Mouse (Mus musculus): ENCODE data around the gene Acyp1. TPM values are rescaled to one million over a fixed set of nuclear protein-coding genes. Genes with fewer than 3 reads are reported as not detected.
A peak's percentile ranks its signal among the peaks of the same experiment; 100 is the strongest.
"Not testable (repeated sequence)": the region's sequence is repeated elsewhere in the genome, so short reads cannot be mapped to it uniquely, and the experiment has no call there.

The Acyp1 gene
- polyA plus RNA-seq, 1 experiment from 2014 or later = 60.2 TPM

GRCm38 (mm10) chr12:85281756-85282155 is 6.5 kb downstream of the Acyp1 start:
- not testable (repeated sequence) for ATAC-seq (ENCODE audit: insufficient number of reproducible peaks, low FRiP score, low TSS enrichment, low read depth)

GRCm38 (mm10) chr12:85280845-85281651 is 7.2 kb downstream of the Acyp1 start:
- peak overlapping the region; percentile 74; the same call in 1 of the 2 replicates for H3K4me2 ChIP-seq (replicated peaks)
- no peaks in the 10 kb centered on the region for H3K36me3 ChIP-seq

More at GRCm38 (mm10) chr12:85281756-85282155, 6.5 kb downstream of the Acyp1 start:
- H3K27me3 ChIP-seq; H3K4me2 ChIP-seq (replicated peaks); H3K27ac ChIP-seq (replicated peaks); H3K4me1 ChIP-seq; H3K36me3 ChIP-seq; H3K4me3 ChIP-seq (replicated peaks); H3K9ac ChIP-seq; H3K9me3 ChIP-seq (replicated peaks): not testable (repeated sequence)
- 88% methylated on average over 2 of the region's 4 CpGs for WGBS

GRCm38 (mm10) chr12:85280105-85280844 is 8.0 kb downstream of the Acyp1 start:
- peak; percentile 94 for ATAC-seq (ENCODE audit: insufficient number of reproducible peaks, low FRiP score, low TSS enrichment, low read depth)
- peak overlapping the region; percentile 76 for H3K27ac ChIP-seq (replicated peaks)
- peak overlapping the region; percentile 74 for H3K4me2 ChIP-seq (replicated peaks)
- H3K27me3 ChIP-seq = no peaks in the 10 kb centered on the region
- no peaks in the 10 kb centered on the region for H3K36me3 ChIP-seq
- peak overlapping the region; percentile 62 for H3K4me3 ChIP-seq (replicated peaks)
- peaks cover 6% of the 10 kb centered on the region for H3K4me1 ChIP-seq
- WGBS = under 1% methylated on average over 31 of the region's 31 CpGs
- H3K9ac ChIP-seq = peak overlapping the region; percentile 54
- H3K9me3 ChIP-seq (replicated peaks) = no peaks in the 10 kb centered on the region

More at GRCm38 (mm10) chr12:85280845-85281651, 7.2 kb downstream of the Acyp1 start:
- WGBS = 55% methylated on average over 12 of the region's 12 CpGs
- Histone ChIP-seq H3K9ac (no peak overlapping the region), H3K27ac (replicated peaks) (no peak overlapping the region), H3K9me3 (replicated peaks) (no peaks in the 10 kb centered on the region), H3K4me1 (peaks cover 6% of the 10 kb centered on the region), H3K4me3 (replicated peaks) (peak overlapping the region; percentile 62), H3K27me3 (no peaks in the 10 kb centered on the region)
- no peak for ATAC-seq (ENCODE audit: insufficient number of reproducible peaks, low FRiP score, low TSS enrichment, low read depth)

- Histone ChIP-seq H3K27ac (replicated peaks) (peak overlapping the region; percentile 76; the same call in 1 of the 2 replicates), H3K9ac (peak overlapping the region; percentile 54), H3K4me1 (peaks cover 6% of the 10 kb centered on the region), H3K36me3 (0 out of 2 replicates have a peak, but pooled peaks cover 4% of the 10 kb centered on the region), H3K4me2 (replicated peaks) (peak overlapping the region; percentile 74), H3K9me3 (replicated peaks) (no peaks in the 10 kb centered on the region), H3K27me3 (no peaks in the 10 kb centered on the region), H3K4me3 (replicated peaks) (peak overlapping the region; percentile 62)
- ATAC-seq (ENCODE audit: insufficient number of reproducible peaks, low FRiP score, low TSS enrichment, low read depth) = no peak
- 4% methylated on average over 10 of the region's 10 CpGs for WGBS
These were observed 8.7 kb downstream of the Acyp1 start for GRCm38 (mm10) chr12:85279396-85280080.

GRCm38 (mm10) chr12:85278919-85279318 is 9.3 kb downstream of the Acyp1 start:
- Histone ChIP-seq H3K4me1 (peaks cover 6% of the 10 kb centered on the region), H3K4me3 (replicated peaks) (no peak overlapping the region), H3K9ac (no peak overlapping the region), H3K4me2 (replicated peaks) (no peak overlapping the region), H3K36me3 (0 out of 2 replicates have a peak, but pooled peaks cover 4% of the 10 kb centered on the region), H3K9me3 (replicated peaks) (no peaks in the 10 kb centered on the region), H3K27me3 (no peaks in the 10 kb centered on the region), H3K27ac (replicated peaks) (no peak overlapping the region)
- WGBS = 92% methylated on average over 10 of the region's 10 CpGs
- ATAC-seq (ENCODE audit: insufficient number of reproducible peaks, low FRiP score, low TSS enrichment, low read depth) = no peak

- no peaks in the 10 kb centered on the region for H3K9me3 ChIP-seq (replicated peaks)
- 74% methylated on average over 5 of the region's 5 CpGs for WGBS
- no peak overlapping the region for H3K9ac ChIP-seq
- ATAC-seq (ENCODE audit: insufficient number of reproducible peaks, low FRiP score, low TSS enrichment, low read depth) = no peak
- no peaks in the 10 kb centered on the region for H3K27me3 ChIP-seq
- peaks cover 15% of the 10 kb centered on the region for H3K4me1 ChIP-seq
- no peak overlapping the region for H3K4me2 ChIP-seq (replicated peaks)
- no peak overlapping the region for H3K4me3 ChIP-seq (replicated peaks)
- H3K36me3 ChIP-seq = 0 out of 2 replicates have a peak, but pooled peaks cover 4% of the 10 kb centered on the region
- no peak overlapping the region for H3K27ac ChIP-seq (replicated peaks)
These were observed 12.0 kb downstream of the Acyp1 start for GRCm38 (mm10) chr12:85276273-85276672.

- 41% methylated on average over 10 of the region's 10 CpGs for WGBS
- H3K27ac ChIP-seq (replicated peaks) = peak overlapping the region; percentile 31
- no peak overlapping the region for H3K4me3 ChIP-seq (replicated peaks)
- H3K9ac ChIP-seq = no peak overlapping the region
- H3K4me1 ChIP-seq = peaks cover 33% of the 10 kb centered on the region
- 0 out of 2 replicates have a peak, but pooled peaks cover 4% of the 10 kb centered on the region for H3K36me3 ChIP-seq
- H3K9me3 ChIP-seq (replicated peaks) = no peaks in the 10 kb centered on the region
- ATAC-seq (ENCODE audit: insufficient number of reproducible peaks, low FRiP score, low TSS enrichment, low read depth) = 0 out of 2 replicates have a peak, but pooled peaks have one; percentile 43
- no peak overlapping the region for H3K4me2 ChIP-seq (replicated peaks)
- no peaks in the 10 kb centered on the region for H3K27me3 ChIP-seq
These were observed 14.7 kb downstream of the Acyp1 start for GRCm38 (mm10) chr12:85273508-85273907.

- no peak overlapping the region for H3K4me2 ChIP-seq (replicated peaks)
- H3K9ac ChIP-seq = no peak overlapping the region
- no peaks in the 10 kb centered on the region for H3K9me3 ChIP-seq (replicated peaks)
- no peak overlapping the region for H3K27ac ChIP-seq (replicated peaks)
- peaks cover 33% of the 10 kb centered on the region for H3K4me1 ChIP-seq
- H3K27me3 ChIP-seq = no peaks in the 10 kb centered on the region
- ATAC-seq (ENCODE audit: insufficient number of reproducible peaks, low FRiP score, low TSS enrichment, low read depth) = no peak
- 60% methylated on average over 4 of the region's 4 CpGs for WGBS
- H3K36me3 ChIP-seq = 0 out of 2 replicates have a peak, but pooled peaks cover 4% of the 10 kb centered on the region
- no peak overlapping the region for H3K4me3 ChIP-seq (replicated peaks)
These were observed 16.4 kb downstream of the Acyp1 start for GRCm38 (mm10) chr12:85271843-85272206.

GRCm38 (mm10) chr12:85271132-85271842 is 17.0 kb downstream of the Acyp1 start:
- no peak overlapping the region for H3K9ac ChIP-seq
- H3K36me3 ChIP-seq = 0 out of 2 replicates have a peak, but pooled peaks cover 4% of the 10 kb centered on the region
- no peaks in the 10 kb centered on the region for H3K9me3 ChIP-seq (replicated peaks)
- H3K27me3 ChIP-seq = no peaks in the 10 kb centered on the region
- 77% methylated on average over 7 of the region's 7 CpGs for WGBS
- no peak for ATAC-seq (ENCODE audit: insufficient number of reproducible peaks, low FRiP score, low TSS enrichment, low read depth)
- no peak overlapping the region for H3K4me2 ChIP-seq (replicated peaks)
- H3K4me3 ChIP-seq (replicated peaks) = no peak overlapping the region
- no peak overlapping the region for H3K27ac ChIP-seq (replicated peaks)
- H3K4me1 ChIP-seq = peaks cover 33% of the 10 kb centered on the region

GRCm38 (mm10) chr12:85270319-85270718 is 17.9 kb downstream of the Acyp1 start, which contains the start of gene Mlh3:
TSS of gene Mlh3 (minus strand) at chr12:85270599.
- ATAC-seq (ENCODE audit: insufficient number of reproducible peaks, low FRiP score, low TSS enrichment, low read depth) = peak; percentile 76; the same call in 1 of the 2 replicates
- peaks cover 33% of the 10 kb centered on the region for H3K4me1 ChIP-seq
- H3K9ac ChIP-seq = peak within 1 kb of the TSS; percentile 28
- WGBS = 2% methylated on average over 35 of the region's 35 CpGs
- peak within 1 kb of the TSS; percentile 87 for H3K27ac ChIP-seq (replicated peaks)
- no peaks in the 10 kb centered on the region for H3K27me3 ChIP-seq
- H3K4me3 ChIP-seq (replicated peaks) = peak within 1 kb of the TSS; percentile 62
- no peaks in the 10 kb centered on the region for H3K9me3 ChIP-seq (replicated peaks)
- peak within 1 kb of the TSS; percentile 54 for H3K4me2 ChIP-seq (replicated peaks)
- 0 out of 2 replicates have a peak, but pooled peaks cover 4% of the 10 kb centered on the region for H3K36me3 ChIP-seq

Data from embryonic facial prominence, embryonic 15.5 days (tissue).